Mouse (Mus musculus) CH12.LX (cell line): ENCODE results near the gene Fubp3.

Experiments
- CHD2 ChIP-seq: IDR thresholded peaks from 2 replicates; pipeline ENCODE4 v1.6.1; 2011; ENCODE audit warnings: low read length, improper control_type of control experiment
- CTCF ChIP-seq, 2 experiments: IDR thresholded peaks in 1 of 2; conservative IDR thresholded peaks in 1 of 2; 2 replicates each; pipeline ENCODE4 v1.5.1; 2011 to 2012; ENCODE audit warnings: low read depth in 2 of 2, low read length in 2 of 2, improper control_type of control experiment in 1 of 2, inconsistent platforms in 1 of 2, mild to moderate bottlenecking in 1 of 2, moderate library complexity in 1 of 2
- EP300 ChIP-seq: IDR thresholded peaks from 2 replicates; pipeline ENCODE4 v1.6.1; 2011; ENCODE audit warnings: low read length, improper control_type of control experiment
- KAT2A ChIP-seq: IDR thresholded peaks from 2 replicates; pipeline ENCODE4 v1.6.1; 2012; ENCODE audit warnings: low read length, improper control_type of control experiment, inconsistent platforms; ENCODE audit not compliant: insufficient replicate concordance
- MXI1 ChIP-seq: IDR thresholded peaks from 2 replicates; pipeline ENCODE4 v1.6.1; 2011; ENCODE audit warnings: mild to moderate bottlenecking, low read depth, low read length, improper control_type of control experiment
- NELFE ChIP-seq: IDR thresholded peaks from 2 replicates; pipeline ENCODE4 v1.6.1; 2011; ENCODE audit warnings: low read depth, low read length, improper control_type of control experiment
- POLR2A ChIP-seq: IDR thresholded peaks from 2 replicates; pipeline ENCODE4 v1.6.1; 2011; ENCODE audit warnings: low read depth, mild to moderate bottlenecking, improper control_type of control experiment, low read length
- POLR2AphosphoS2 ChIP-seq: IDR thresholded peaks from 2 replicates; pipeline ENCODE4 v1.6.1; 2011; ENCODE audit warnings: low read depth, low read length, improper control_type of control experiment
- RAD21 ChIP-seq: IDR thresholded peaks from 2 replicates; pipeline ENCODE4 v1.6.1; 2011; ENCODE audit warnings: low read depth, mild to moderate bottlenecking, low read length, improper control_type of control experiment, moderate library complexity
- TCF12 ChIP-seq: IDR thresholded peaks from 2 replicates; pipeline ENCODE4 v1.6.1; 2014; ENCODE audit warnings: low read depth, mild to moderate bottlenecking, inconsistent platforms, low read length, improper control_type of control experiment
- USF1 ChIP-seq: IDR thresholded peaks from 2 replicates; pipeline ENCODE4 v1.6.1; 2014; ENCODE audit warnings: low read depth, mild to moderate bottlenecking, inconsistent platforms, low read length, improper control_type of control experiment
- ZNF384 ChIP-seq: IDR thresholded peaks from 2 replicates; pipeline ENCODE4 v1.6.1; 2012; ENCODE audit warnings: low read depth, low read length, improper control_type of control experiment, inconsistent platforms

- TF ChIP-seq RAD21 (no peak), POLR2A (no peak), NELFE (no peak), ZNF384 (no peak), CTCF (conservative IDR thresholded peaks at IDR 0.05 in 1 of 2, IDR thresholded peaks at IDR 0.05 in 1 of 2; ENCODE audit: low read depth in 2 of 2, low read length in 2 of 2) (no peak), MXI1 (no peak), EP300 (no peak), CHD2 (no peak), KAT2A (no peak), POLR2AphosphoS2 (no peak), TCF12 (no peak), USF1 (no peak)
Measured at GRCm38 (mm10) chr2:31525778-31526177, 46.7 kb upstream of the Fubp3 start.
